Mouse (Mus musculus): Measurements from ENCODE around the gene Aga. TPM values are rescaled to one million over a fixed set of nuclear protein-coding genes. Genes with fewer than 3 reads are reported as not detected.
"Not testable (repeated sequence)": the region's sequence is repeated elsewhere in the genome, so short reads cannot be mapped to it uniquely, and the experiment has no call there.

The Aga gene
- 11.8 and 13.7 TPM in 2 replicates for polyA plus RNA-seq (2014; fragmentation: Nextera tagmentation; extraction: Ambion mirVana)

DNA sequence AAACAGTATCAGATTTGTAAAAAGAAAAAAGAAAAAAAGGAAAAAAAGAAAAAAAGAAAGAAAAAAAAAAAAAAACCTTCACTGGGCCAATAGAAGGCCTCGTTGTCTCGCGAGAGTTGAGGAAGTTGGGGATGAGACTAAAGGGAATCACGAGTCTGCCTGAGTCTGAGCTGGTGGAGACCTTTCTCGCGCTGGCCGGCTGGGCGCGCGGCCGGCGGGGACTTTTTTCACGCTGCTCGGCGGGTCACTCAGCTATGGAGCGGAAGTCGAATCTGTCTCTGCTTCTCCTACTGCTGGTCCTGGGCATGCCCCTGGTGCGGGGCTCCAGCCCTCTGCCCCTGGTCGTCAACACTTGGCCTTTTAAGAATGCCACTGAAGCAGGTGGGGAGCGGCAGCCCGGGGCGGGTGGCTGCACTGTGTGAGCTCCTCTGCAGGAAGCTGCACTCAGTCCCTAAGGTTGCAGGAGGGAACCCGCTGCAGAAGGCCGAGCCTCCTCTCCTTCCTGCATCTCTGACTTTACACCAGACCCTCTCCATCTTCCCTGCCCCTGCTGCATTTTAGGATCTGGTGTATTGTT, at the start of gene Aga:
Aga (plus strand) TSS at position 177 of the 577 bp plus-strand sequence.
- no peaks in the 10 kb centered on the region for H3K4me1 ChIP-seq (ENCODE audit: control insufficient read depth, insufficient read depth, low read length)
- no peaks in the 10 kb centered on the region for H3K27me3 ChIP-seq (replicated peaks; ENCODE audit: control insufficient read depth, insufficient read depth, low read length)
- H3K27ac ChIP-seq (ENCODE audit: low read depth, low read length) = peak within 1 kb of the TSS; percentile 49; the same call in 1 of the 2 replicates
- under 1% methylated on average over 24 of the region's 24 CpGs for WGBS
- peak within 1 kb of the TSS; percentile 54 for H3K4me2 ChIP-seq (ENCODE audit: low read length)
- peak within 1 kb of the TSS; percentile 65 for H3K9ac ChIP-seq (ENCODE audit: low read length)
- no peaks in the 10 kb centered on the region for H3K36me3 ChIP-seq (ENCODE audit: control insufficient read depth, insufficient read depth, low read length)
- ATAC-seq = peak; percentile 97
- no peaks in the 10 kb centered on the region for H3K9me3 ChIP-seq (replicated peaks; ENCODE audit: control insufficient read depth, low read length)
- DNase-seq (ENCODE audit: low spot score) = peak; percentile 95
- peak within 1 kb of the TSS; percentile 36 for H3K4me3 ChIP-seq (ENCODE audit: low read depth, low read length)

DNA sequence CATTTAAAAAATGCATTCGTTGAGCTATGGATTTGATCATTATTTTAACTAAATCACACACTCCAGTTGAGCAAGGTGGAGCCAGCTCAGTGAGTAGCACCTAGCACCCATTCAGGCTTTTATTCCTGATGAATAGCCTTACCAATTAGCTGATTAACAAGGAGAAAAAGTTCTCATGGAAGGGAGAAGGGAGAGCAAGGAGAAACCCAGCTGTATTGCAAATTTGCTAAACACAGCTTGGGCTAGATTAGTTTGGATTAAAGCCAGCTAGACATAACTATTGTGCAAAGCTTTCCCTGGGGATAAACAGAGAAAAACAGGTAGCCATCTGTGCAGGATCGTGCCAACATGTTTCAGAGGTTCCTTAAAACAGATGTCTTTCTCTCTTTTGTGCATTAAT, 22.5 kb upstream of the Aga start:
- ATAC-seq (peak; percentile 93), DNase-seq (ENCODE audit: low spot score) (peak; percentile 84)
- peaks cover 3% of the 10 kb centered on the region; the same call in 1 of the 2 replicates for H3K4me1 ChIP-seq (ENCODE audit: control insufficient read depth, insufficient read depth, low read length)
- no peak overlapping the region for H3K27ac ChIP-seq (ENCODE audit: low read depth, low read length)
- no peak overlapping the region for H3K4me2 ChIP-seq (ENCODE audit: low read length)
- H3K9me3 ChIP-seq (replicated peaks; ENCODE audit: control insufficient read depth, low read length) = no peaks in the 10 kb centered on the region
- no peak overlapping the region for H3K9ac ChIP-seq (ENCODE audit: low read length)
- no peaks in the 10 kb centered on the region for H3K36me3 ChIP-seq (ENCODE audit: control insufficient read depth, insufficient read depth, low read length)
- H3K27me3 ChIP-seq (replicated peaks; ENCODE audit: control insufficient read depth, insufficient read depth, low read length) = no peaks in the 10 kb centered on the region
- 21% methylated on average over 2 of the region's 2 CpGs for WGBS
- H3K4me3 ChIP-seq (ENCODE audit: low read depth, low read length) = no peak overlapping the region

DNA sequence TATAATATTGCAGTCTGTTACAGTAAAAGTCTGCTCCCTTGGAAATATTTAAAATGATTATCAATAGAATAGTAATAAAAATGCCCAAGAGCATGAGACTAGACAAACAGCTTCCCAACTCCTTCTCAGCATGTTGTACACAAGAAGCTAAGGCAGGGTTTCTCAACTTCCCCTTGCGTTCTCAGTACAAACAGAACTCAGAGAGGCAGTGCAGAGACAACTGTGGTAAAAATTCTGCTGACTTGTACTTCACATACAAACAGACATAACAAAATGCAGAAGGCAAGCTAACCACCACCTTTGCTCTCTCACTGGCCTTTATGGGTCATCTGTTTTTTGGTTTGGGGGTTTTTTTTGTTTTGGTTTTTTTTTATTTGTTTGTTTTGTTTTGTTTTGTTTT, 15.3 kb upstream of the Aga start:
- H3K4me2 ChIP-seq (ENCODE audit: low read length) = no peak overlapping the region
- H3K4me3 ChIP-seq (ENCODE audit: low read depth, low read length) = no peak overlapping the region
- H3K27me3 ChIP-seq (replicated peaks; ENCODE audit: control insufficient read depth, insufficient read depth, low read length) = no peaks in the 10 kb centered on the region
- 88% methylated on average over 1 of the region's 1 CpGs for WGBS
- no peaks in the 10 kb centered on the region for H3K9me3 ChIP-seq (replicated peaks; ENCODE audit: control insufficient read depth, low read length)
- H3K4me1 ChIP-seq (ENCODE audit: control insufficient read depth, insufficient read depth, low read length) = no peaks in the 10 kb centered on the region
- H3K9ac ChIP-seq (ENCODE audit: low read length) = no peak overlapping the region
- H3K27ac ChIP-seq (ENCODE audit: low read depth, low read length) = no peak overlapping the region
- no peak for ATAC-seq
- H3K36me3 ChIP-seq (ENCODE audit: control insufficient read depth, insufficient read depth, low read length) = no peaks in the 10 kb centered on the region
- no peak for DNase-seq (ENCODE audit: low spot score)

DNA sequence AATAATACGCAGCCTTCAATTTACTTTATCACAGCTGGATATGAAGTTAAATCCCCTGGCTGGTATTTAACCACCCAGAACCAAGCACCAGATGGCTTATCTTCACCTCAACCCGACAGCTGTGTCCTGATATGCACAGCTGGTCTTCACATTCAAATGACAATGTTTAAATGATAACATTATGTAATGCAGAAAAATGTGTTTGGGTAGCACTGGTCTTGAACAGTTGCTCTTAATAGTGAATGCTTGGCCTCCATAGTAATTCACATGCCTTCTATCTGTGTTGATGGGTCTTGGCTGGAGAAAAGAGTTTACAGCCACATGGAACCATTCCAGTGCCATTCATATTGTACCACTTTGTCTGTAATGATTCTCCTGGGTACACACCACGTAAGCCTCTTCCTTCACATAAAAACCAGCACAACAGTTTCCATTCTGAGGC, 14.6 kb upstream of the Aga start:
- Histone ChIP-seq H3K4me1 (ENCODE audit: control insufficient read depth, insufficient read depth, low read length) (no peaks in the 10 kb centered on the region), H3K4me2 (ENCODE audit: low read length) (no peak overlapping the region), H3K4me3 (ENCODE audit: low read depth, low read length) (no peak overlapping the region), H3K9ac (ENCODE audit: low read length) (no peak overlapping the region), H3K27ac (ENCODE audit: low read depth, low read length) (no peak overlapping the region), H3K27me3 (replicated peaks; ENCODE audit: control insufficient read depth, insufficient read depth, low read length) (no peaks in the 10 kb centered on the region), H3K36me3 (ENCODE audit: control insufficient read depth, insufficient read depth, low read length) (no peaks in the 10 kb centered on the region), H3K9me3 (replicated peaks; ENCODE audit: control insufficient read depth, low read length) (no peaks in the 10 kb centered on the region)
- peak; percentile 6 for DNase-seq (ENCODE audit: low spot score)
- no peak for ATAC-seq
- WGBS = 76% methylated on average over 3 of the region's 3 CpGs

DNA sequence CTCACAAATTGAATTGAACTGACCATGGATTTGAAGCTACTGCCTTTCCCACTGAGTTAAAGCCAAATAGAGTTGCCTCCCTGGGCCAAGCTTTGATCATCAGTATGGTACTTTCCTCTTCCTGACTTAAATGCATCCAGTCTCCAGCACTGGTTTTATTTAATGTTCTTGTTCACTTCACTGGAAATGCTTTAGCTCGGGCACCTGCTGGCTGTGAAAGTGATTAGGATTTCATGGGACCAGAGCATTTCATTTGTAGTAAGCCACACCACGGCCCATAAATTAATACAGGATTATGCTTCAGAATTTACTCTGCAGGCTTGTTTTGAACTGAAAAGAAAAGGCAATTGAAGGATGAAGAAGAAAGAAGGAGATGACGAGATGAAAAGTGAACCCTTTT, 26.5 kb downstream of the Aga start:
- WGBS = 14% methylated on average over 3 of the region's 3 CpGs
- H3K4me1 ChIP-seq (ENCODE audit: control insufficient read depth, insufficient read depth, low read length); H3K27ac ChIP-seq (ENCODE audit: low read depth, low read length); DNase-seq (ENCODE audit: low spot score); H3K4me2 ChIP-seq (ENCODE audit: low read length); H3K36me3 ChIP-seq (ENCODE audit: control insufficient read depth, insufficient read depth, low read length); H3K9me3 ChIP-seq (replicated peaks; ENCODE audit: control insufficient read depth, low read length); ATAC-seq; H3K27me3 ChIP-seq (replicated peaks; ENCODE audit: control insufficient read depth, insufficient read depth, low read length); H3K9ac ChIP-seq (ENCODE audit: low read length); H3K4me3 ChIP-seq (ENCODE audit: low read depth, low read length): not testable (repeated sequence)

DNA sequence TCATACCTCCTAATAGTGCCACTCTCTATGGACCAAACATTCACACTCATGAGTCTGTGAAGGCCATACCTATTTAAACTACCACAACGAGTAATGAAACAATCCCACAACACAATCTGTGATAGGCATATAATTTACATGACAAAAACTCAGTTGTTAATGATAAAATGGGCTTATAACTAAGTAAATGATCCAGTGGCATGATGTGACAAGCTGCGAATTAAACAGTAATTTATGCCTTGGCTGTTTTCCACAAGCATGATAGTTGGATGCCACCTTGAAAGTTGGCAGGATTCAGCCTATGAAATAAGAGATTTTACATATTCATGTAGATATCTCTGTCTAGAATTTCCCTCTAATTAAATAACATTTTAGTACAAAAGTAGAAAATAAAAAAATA, 28.1 kb downstream of the Aga start:
- H3K36me3 ChIP-seq (ENCODE audit: control insufficient read depth, insufficient read depth, low read length) = no peaks in the 10 kb centered on the region
- ATAC-seq (peak; percentile 42; the same call in 1 of the 2 replicates), DNase-seq (ENCODE audit: low spot score) (peak; percentile 65)
- 37% methylated on average over 2 of the region's 2 CpGs for WGBS
- H3K27ac ChIP-seq (ENCODE audit: low read depth, low read length) = no peak overlapping the region
- no peaks in the 10 kb centered on the region for H3K9me3 ChIP-seq (replicated peaks; ENCODE audit: control insufficient read depth, low read length)
- no peak overlapping the region for H3K4me2 ChIP-seq (ENCODE audit: low read length)
- H3K9ac ChIP-seq (ENCODE audit: low read length) = no peak overlapping the region
- no peaks in the 10 kb centered on the region for H3K27me3 ChIP-seq (replicated peaks; ENCODE audit: control insufficient read depth, insufficient read depth, low read length)
- H3K4me1 ChIP-seq (ENCODE audit: control insufficient read depth, insufficient read depth, low read length) = no peaks in the 10 kb centered on the region
- no peak overlapping the region for H3K4me3 ChIP-seq (ENCODE audit: low read depth, low read length)

DNA sequence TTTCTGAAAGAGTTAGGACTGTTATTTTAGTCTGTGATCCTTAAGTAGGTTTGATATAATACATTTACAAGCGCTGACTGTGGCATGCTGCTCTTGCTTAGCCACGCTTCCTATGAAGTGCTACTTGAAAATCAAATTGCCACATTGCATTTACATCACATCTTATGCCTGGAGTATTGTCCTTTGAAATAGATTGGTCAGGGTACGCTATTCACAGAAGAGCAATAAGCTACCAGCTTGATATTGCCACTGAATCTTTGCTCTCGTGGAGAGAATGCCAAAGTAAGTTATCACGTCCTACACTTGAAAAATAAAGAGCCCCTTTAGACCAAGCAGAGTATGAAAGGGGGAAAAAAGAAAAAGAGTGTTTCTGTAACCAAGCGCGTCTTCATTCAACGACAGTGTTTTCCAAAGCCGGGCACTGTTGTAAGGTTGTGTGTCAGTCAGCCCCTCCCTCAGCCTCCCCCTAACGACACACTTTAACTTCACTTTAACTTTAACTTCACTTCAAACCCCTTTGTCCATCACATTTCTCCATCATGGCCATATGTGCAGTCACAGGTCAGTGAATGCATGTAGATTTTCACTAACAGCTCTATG, 51.0 kb downstream of the Aga start:
- Histone ChIP-seq H3K4me1 (ENCODE audit: control insufficient read depth, insufficient read depth, low read length) (no peaks in the 10 kb centered on the region), H3K4me3 (ENCODE audit: low read depth, low read length) (no peak overlapping the region), H3K9ac (ENCODE audit: low read length) (no peak overlapping the region), H3K9me3 (replicated peaks; ENCODE audit: control insufficient read depth, low read length) (no peaks in the 10 kb centered on the region), H3K36me3 (ENCODE audit: control insufficient read depth, insufficient read depth, low read length) (no peaks in the 10 kb centered on the region), H3K4me2 (ENCODE audit: low read length) (no peak overlapping the region), H3K27ac (ENCODE audit: low read depth, low read length) (no peak overlapping the region), H3K27me3 (replicated peaks; ENCODE audit: control insufficient read depth, insufficient read depth, low read length) (no peaks in the 10 kb centered on the region)
- ATAC-seq = no peak
- WGBS = 73% methylated on average over 10 of the region's 10 CpGs
- DNase-seq (ENCODE audit: low spot score) = no peak

DNA sequence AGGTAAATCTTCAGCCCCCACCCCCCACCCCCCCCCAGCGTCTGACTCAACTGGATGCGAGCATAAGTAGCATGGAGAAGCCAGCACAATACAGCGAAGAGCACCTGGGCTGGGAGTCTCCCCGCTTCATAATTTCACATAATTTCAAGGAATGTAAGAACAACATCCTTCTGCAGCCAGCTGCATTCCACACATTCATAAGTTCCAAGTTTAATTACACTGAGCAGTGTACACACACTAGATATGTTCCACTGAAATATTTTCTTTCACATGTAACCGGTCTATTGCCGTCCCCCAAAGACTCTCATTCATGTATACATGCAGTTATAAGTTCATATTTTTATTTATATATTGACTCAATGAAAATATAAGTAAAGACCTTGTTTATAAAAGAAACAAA, 54.7 kb downstream of the Aga start:
- no peak for ATAC-seq
- 92% methylated on average over 6 of the region's 6 CpGs for WGBS
- Histone ChIP-seq H3K27ac (ENCODE audit: low read depth, low read length) (no peak overlapping the region), H3K27me3 (replicated peaks; ENCODE audit: control insufficient read depth, insufficient read depth, low read length) (no peaks in the 10 kb centered on the region), H3K36me3 (ENCODE audit: control insufficient read depth, insufficient read depth, low read length) (no peaks in the 10 kb centered on the region), H3K4me1 (ENCODE audit: control insufficient read depth, insufficient read depth, low read length) (no peaks in the 10 kb centered on the region), H3K4me2 (ENCODE audit: low read length) (no peak overlapping the region), H3K4me3 (ENCODE audit: low read depth, low read length) (no peak overlapping the region), H3K9ac (ENCODE audit: low read length) (no peak overlapping the region), H3K9me3 (replicated peaks; ENCODE audit: control insufficient read depth, low read length) (no peaks in the 10 kb centered on the region)
- DNase-seq (ENCODE audit: low spot score) = no peak

Data from forebrain, embryonic 14.5 days (tissue).